ENCODE assay signal across 22 mouse cellular contexts in genomic region chr9:119201653-119202052, GRCm38 (mm10). TPM values are rescaled to one million over a fixed set of nuclear protein-coding genes. Genes with fewer than 3 reads are reported as not detected.
"Had no signal": no experiment of that assay in that cellular context is flagged by ENCODE, and none has a peak within 500 bp of the region (broad histone marks: within the 10 kb centered on the region; RNA-seq: fewer than 3 reads in every experiment).

No protein-coding gene starts in this region.

- H3K9me3 ChIP-seq: intestine, embryonic 15.5 days; limb, embryonic 15.5 days; midbrain, embryonic 15.5 days; stomach, embryonic 15.5 days had no signal

- H3K27me3 ChIP-seq: intestine, embryonic 15.5 days; limb, embryonic 12.5 days; limb, embryonic 15.5 days; midbrain, embryonic 12.5 days; midbrain, embryonic 15.5 days; neural tube, embryonic 12.5 days; neural tube, embryonic 15.5 days; stomach, embryonic 15.5 days had no signal

- DNase-seq: layer of hippocampus, postnatal 36 days; left cerebral cortex, postnatal 4 days; liver, postnatal 0 days; lung, embryonic 14.5 days; right cerebral cortex, adult 18-20 months; right cerebral cortex, postnatal 14 days; right cerebral cortex, postnatal 4 days; thymus, postnatal 25 days had no signal

- H3K27ac ChIP-seq: intestine, embryonic 15.5 days; left cerebral cortex, adult 2 months; limb, embryonic 12.5 days; limb, embryonic 15.5 days; liver, embryonic 14.5 days; macrophage; midbrain, embryonic 12.5 days; midbrain, embryonic 15.5 days; neural tube, embryonic 12.5 days; neural tube, embryonic 15.5 days; stomach, embryonic 15.5 days had no signal

- H3K9ac ChIP-seq: intestine, embryonic 15.5 days; limb, embryonic 12.5 days; limb, embryonic 15.5 days; liver, embryonic 14.5 days; liver, postnatal 0 days; lung, embryonic 14.5 days; midbrain, embryonic 12.5 days; midbrain, embryonic 15.5 days; neural tube, embryonic 12.5 days; neural tube, embryonic 15.5 days; stomach, embryonic 15.5 days had no signal

- H3K36me3 ChIP-seq: intestine, embryonic 15.5 days; limb, embryonic 12.5 days; limb, embryonic 15.5 days; midbrain, embryonic 12.5 days; midbrain, embryonic 15.5 days; neural tube, embryonic 12.5 days; neural tube, embryonic 15.5 days; stomach, embryonic 15.5 days had no signal

- ATAC-seq: intestine, embryonic 15.5 days; liver, postnatal 0 days; lung, postnatal 0 days; midbrain, embryonic 15.5 days had no signal

- H3K4me3 ChIP-seq: intestine, embryonic 15.5 days; left cerebral cortex, adult 2 months; limb, embryonic 12.5 days; limb, embryonic 15.5 days; midbrain, embryonic 12.5 days; midbrain, embryonic 15.5 days; neural tube, embryonic 12.5 days; neural tube, embryonic 15.5 days; stomach, embryonic 15.5 days had no signal

- H3K4me1 ChIP-seq: intestine, embryonic 15.5 days; limb, embryonic 12.5 days; limb, embryonic 15.5 days; midbrain, embryonic 12.5 days; midbrain, embryonic 15.5 days; neural tube, embryonic 12.5 days; neural tube, embryonic 15.5 days; stomach, embryonic 15.5 days had no signal

- H3K4me2 ChIP-seq: intestine, embryonic 15.5 days; limb, embryonic 12.5 days; limb, embryonic 15.5 days; liver, embryonic 11.5 days; lung, embryonic 14.5 days; midbrain, embryonic 12.5 days; midbrain, embryonic 15.5 days; neural tube, embryonic 12.5 days; neural tube, embryonic 15.5 days; stomach, embryonic 15.5 days had no signal

RNA-seq across cellular contexts. Expression of gene Slc22a13, which starts 7.2 kb away (rescaled TPM):
- polyA plus RNA-seq: intestine, embryonic 15.5 days; limb, embryonic 12.5 days; limb, embryonic 15.5 days; liver, embryonic 11.5 days; liver, postnatal 0 days; lung, embryonic 14.5 days; lung, postnatal 0 days; macrophage; midbrain, embryonic 12.5 days; midbrain, embryonic 15.5 days; neural tube, embryonic 12.5 days; stomach, embryonic 15.5 days; thymus, postnatal 0 days had no signal

RNA-seq across cellular contexts. Expression of gene Gm47289, which starts 42.7 kb away (rescaled TPM):
- polyA plus RNA-seq: intestine, embryonic 15.5 days; limb, embryonic 12.5 days; limb, embryonic 15.5 days; liver, embryonic 11.5 days; liver, embryonic 14.5 days; liver, postnatal 0 days; lung, embryonic 14.5 days; lung, postnatal 0 days; macrophage; midbrain, embryonic 12.5 days; midbrain, embryonic 15.5 days; neural tube, embryonic 12.5 days; neural tube, embryonic 15.5 days; stomach, embryonic 15.5 days; thymus, postnatal 0 days had no signal

RNA-seq across cellular contexts. Expression of gene Acaa1b, which starts 44.8 kb away (rescaled TPM):
- polyA plus RNA-seq: macrophage had no signal
